Mouse (Mus musculus): ENCODE measurements around the gene Zfhx3.

The Zfhx3 gene

DNA sequence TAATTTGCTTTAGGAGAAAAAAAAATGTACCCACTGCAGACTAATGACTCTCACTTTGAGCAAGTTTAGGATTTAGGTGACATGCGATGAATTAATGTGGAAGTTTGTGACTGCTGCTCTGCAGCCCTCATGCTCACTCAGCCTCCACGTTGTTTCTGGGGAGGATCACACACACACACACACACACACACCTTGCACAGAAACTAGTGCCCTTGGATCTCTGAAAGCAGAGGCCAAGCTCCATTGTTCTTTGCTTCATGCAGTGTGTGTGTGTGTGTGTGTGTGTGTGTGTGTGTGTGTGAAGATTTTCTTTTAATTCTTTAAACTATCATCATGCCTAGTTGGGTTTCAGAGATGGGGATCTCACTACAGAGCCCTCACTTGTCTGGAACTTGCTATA is 1020.7 kb downstream of the Zfhx3 start:
- DNase-seq, result no peak

DNA sequence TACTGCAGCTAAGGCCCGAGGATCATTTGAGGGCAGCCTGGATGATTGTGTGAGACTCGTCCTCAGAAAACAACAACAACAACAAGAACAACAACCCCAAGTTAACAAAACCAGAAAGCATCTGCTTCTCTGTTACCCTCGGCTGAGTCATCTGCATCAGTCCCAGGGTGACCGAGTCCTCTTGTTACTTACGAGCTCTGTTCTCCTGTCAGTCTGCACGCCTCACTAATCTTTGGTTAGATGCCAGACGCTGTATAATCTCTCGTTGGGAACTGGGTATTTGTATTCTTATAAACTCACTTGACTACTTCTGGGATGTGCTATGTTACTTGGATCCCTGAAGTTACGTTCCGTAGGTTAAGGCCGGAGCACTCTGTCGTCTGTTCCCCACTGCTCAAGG is 1023.6 kb downstream of the Zfhx3 start:
- DNase-seq, result no peak

DNA sequence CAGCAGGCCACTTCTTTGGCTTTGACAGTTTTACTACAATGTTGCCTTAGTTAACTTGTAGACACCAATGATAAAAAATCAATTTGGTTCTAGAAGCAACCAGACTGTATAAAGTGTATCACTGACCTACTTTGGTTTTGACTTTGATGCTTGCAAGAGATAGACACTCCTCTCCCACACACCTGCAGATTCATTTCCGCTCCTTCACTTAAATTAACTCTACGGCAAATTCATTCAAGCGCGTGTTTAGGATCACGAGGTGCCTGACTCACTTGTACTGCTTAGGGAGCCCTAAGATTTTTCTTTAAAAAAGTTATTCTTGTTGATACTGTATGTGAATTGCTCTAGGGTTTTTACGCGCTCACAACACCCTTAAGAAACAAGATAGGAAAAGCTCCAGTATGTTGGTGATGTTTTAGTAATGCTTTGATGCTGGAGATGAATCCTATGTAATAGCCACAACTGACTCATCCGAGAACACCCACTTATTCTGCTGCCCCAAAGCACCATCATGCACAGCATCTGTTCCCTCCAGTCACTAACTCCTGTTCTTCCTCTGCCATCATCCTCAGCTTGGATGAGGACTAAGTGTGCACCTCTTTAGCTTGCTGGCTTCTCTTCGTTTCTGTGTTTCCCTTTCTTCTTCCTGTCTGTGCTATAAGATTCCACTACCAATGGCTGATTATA is 1031.3 kb downstream of the Zfhx3 start:
- no peak for DNase-seq

DNA sequence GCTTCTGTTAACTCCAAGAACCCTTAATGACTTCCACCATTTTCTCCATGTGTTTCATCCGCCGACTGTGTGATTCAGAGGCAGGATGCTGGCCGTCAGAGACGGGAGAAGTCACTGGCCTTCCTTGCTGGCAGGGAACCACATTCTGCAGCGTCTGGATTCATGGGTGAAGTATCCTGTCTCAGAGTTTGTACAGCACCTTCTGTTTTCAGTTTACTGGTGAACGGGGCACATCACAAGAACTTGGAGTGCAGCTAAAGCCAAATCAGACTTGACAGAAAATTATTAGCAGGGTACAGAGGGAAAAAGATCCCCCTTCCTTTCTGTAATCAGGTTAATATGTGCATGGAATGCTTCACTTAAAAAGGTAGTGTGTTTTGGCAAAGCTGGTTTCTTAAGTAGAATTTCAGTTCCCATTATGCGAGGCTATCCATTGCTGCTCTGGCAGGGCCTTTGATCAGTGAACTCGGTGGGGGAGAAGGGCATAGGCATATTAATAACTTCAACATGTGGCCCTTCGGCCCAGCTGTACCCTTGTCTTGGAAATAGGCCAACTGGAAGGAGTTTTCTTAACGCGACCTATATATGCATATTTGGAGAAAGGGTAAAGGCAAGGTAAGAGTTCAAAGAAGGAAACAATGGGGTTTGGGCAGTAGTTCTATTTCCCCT is 1035.4 kb downstream of the Zfhx3 start:
- DNase-seq, result no peak

DNA sequence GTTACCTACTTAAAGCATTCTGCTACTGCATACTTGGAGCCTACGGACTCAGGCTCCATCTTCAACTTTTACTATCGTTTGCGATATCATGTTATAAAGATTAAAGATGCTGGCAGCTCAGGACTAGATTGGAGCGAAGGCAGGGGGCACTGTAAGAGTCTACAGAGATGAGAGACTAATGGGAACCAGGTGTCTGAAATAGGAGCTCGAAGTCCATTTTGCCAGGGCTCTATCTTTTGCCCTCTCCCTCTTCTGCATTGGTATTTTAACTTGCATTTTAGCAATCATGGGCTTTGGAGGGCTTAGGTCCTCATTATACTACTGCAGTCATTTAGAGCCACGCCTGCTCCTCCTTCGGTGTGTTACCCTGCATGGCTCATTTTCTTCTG is 1035.9 kb downstream of the Zfhx3 start:
- DNase-seq, result no peak

DNA sequence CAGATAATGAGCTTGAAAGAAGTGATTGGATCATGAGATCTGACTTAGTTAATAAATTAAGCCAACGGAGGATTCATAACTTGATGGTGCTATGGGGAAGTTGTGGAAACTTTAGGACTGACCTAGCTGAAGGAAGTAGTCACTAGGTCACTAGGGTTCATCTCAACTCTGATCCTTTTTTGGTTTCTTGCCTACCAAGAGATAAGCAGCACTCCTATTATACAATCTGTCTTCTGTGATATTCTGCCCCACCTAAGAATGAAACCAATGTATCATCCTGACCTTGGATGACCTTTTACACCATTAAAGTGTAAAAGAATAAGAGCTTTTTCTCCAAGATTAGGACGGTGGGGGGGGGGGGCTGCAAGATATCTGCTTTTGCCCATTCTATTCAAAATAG is 1042.5 kb downstream of the Zfhx3 start:
- DNase-seq, result no peak

DNA sequence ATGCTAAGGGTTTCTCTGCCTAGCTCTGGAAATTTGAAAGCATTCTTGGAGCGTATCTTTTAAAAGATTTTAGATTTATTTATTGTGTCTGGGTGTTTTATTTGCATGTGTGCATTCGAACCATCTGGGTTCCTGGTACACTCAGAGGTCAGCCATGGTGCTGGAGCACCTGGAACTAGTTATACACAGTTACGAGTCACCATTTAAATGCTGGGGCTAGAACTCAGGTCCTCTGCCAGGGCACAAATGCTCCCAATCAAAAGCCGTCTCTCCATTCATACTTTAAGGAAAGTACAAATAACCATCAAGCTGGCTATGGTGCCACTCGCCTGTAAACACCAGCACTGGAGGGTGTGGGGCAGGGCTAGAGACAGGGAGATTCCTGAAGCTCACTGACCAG is 1047.4 kb downstream of the Zfhx3 start:
- DNase-seq, result no peak

DNA sequence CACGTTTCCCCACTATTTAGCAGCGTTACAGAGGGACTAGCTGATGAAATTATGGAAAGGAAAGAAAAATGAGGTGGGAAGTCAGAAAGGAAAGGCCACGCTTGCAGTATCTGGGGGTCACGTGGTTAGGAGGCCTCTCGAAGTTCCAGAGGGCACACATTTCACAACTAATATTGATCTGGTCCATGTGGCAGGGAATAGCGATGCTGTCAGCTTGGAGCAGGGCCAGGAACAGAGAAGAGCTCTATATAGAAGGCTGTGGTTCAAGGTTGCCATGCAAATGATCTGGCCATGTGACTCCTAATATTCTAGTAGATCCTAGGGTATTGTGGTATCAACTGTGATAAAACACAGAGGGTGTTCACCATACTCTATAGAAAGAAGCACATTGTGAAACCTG is 1048.1 kb downstream of the Zfhx3 start:
- no peak for DNase-seq

DNA sequence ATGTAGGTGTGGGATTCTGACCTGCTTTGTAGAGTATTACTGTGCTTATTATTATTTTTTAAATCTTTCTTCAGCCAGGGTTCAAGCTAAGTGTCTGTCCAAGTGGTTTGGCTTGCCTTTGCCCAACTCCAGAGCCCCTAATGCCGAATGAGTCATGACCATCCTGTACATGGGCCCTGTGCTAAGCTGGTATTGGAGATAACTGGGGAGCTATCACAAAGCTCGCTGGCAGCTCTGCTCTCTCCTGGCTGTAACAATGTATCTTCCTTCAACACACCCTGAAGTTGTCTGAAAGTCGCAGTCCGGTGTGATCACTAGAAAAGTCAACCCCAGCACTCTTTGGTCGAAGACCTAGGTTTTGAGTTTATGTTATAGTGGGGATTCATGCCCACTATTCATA is 1049.0 kb downstream of the Zfhx3 start:
- no peak for DNase-seq

DNA sequence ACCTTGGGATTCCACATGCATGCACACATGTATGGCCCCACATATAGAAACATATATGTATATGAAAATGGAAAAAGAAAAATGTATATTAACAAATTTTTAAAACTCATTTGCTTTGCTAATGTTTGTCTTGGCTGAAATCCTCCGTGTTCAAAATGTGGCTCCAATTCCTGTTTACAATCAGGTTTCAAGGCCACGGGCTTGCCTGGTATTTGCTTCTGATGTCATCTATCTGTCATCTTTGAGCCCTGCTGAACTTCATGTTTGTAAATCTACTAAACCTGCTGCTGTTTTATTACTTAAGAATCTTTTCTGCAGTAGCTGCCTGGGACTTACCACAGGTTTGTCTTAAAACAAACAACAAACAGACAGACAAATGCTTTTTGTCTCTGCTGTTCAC is 1051.3 kb downstream of the Zfhx3 start:
- no peak for DNase-seq

DNA sequence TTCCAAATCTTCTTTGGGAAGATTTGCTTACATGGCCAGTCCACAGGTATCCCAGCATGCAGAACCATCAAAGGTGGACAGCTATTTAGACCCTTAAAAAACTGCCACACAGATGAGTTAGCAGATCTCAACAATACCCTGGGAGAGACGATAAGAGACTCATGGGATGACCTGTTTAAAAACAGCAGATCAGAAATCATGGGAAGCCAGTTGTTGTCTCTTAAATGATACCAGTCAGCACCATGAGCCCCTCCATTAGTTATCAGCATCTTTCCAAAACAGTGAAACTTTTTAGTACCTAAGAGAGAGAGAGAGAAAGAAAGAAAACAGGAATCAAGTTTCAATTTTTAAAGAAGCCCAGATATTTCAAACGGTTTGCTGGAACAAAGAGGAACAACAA is 1051.7 kb downstream of the Zfhx3 start:
- DNase-seq, result no peak

DNA sequence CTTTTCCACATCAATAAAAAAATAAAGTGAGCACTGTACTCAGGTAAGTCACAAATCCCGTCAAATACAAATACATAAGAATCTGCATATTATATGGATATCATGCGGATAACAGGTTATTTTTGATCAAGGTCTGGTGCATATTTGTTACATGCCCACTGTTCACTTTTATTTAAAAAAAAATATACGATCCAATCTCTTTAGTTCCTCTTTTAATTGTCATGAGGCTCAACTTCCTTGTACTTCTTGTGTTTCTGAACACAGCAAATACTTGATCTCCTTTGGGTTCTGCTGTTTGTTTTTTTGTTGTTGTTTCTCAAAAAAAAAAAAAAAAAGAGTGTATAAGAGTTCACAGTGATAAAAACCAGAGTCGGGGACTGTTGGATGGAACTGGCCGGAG is 1052.4 kb downstream of the Zfhx3 start:
- DNase-seq, result no peak

DNA sequence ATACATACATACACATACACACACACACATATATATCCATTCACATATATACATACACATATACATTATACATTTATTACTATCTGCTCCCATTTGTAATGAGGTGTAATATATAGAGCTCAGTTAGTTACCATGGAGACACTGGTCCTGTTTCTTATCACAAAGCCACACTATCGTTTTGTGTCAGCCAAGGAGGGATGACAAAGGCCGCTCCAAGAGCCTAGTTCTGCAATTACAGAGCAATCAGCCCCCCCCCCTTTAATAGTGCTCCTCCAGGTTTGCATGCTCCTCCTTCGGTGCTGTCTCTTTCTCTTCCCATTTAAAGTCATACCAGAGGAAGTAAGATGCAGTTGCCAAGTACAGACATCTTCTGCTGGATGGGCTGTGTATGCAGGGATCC is 1054.9 kb downstream of the Zfhx3 start:
- no peak for DNase-seq

DNA sequence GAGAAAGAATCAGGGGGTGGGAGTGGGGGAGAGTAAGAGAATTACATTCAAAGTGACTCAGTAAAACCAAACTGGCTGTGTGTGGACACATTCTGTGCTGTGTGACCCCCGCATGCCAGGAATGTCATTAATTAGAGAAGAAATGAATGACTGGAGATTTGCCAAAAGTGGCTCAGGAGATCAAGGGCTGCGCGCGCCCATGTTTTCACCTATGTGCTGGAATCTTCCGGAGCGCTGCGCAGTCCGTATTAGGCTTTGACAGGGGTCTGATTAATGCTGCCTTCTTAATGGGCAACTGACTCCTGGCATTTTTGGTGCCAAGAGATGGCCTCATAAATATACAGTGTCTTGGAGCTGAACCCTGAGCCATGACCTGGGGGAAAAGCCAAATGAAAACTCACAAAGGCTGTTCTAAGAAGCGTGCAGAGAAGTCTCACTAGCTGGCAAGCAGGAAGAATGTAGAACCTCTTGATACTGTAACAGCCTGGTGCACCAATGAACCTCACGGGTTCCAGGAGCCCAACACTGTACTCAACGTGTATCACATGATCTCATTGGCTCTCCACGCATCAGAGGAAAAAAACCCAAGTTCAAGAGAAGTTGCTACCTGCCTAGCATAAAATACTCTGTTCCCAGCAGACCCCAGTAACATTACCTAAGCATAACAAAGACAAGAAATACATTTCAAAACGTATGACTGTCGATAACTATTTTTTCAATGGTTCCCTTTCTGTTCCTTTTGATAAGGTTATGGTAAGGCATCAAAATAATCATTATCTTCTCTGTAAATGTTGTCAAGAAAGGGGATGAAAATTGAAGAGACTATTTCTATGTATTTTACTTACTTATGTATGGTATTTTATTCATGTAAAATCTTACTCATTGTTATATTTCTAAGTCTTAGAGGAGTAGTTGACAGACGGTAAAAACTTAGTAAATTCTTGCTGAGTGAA is 1057.1 kb downstream of the Zfhx3 start:
- DNase-seq, result no peak

DNA sequence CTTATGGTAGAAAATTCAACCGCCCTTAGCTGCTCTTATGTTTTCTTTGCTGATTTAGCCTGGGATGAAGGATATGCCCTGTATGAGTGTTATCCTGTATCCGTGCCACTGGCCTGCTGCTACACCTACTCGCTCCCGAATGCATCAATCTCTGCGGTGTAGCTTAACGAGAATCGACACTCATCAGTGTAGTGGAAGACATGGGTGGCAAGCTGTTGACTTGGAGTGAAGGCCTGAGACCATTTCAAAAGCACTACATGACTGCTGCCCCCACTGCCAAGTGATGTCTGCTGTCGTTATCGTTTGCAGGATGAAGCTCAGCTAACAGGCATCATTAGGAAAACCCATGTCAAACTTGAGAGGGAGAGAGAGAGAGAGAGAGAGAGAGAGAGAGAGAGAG is 1058.6 kb downstream of the Zfhx3 start:
- no peak for DNase-seq

DNA sequence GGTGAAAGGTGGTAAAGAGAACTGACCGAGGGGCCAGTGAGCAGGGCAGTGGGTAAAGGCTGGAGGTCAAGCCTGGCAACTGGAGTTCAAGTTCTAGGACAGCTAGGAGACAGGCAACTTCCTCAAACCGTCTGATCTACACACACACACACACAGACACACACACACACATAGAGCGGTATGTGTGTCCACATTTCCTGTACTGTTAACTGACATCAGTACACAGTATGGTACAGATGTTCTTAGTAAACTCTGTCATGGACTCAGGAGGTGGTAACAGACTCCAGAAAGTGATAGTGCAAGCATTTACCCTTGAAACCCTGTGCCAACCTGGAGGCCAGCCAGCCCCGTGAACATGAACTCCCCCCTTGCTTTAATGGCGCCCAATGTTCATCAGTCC is 1059.5 kb downstream of the Zfhx3 start:
- no peak for DNase-seq

DNA sequence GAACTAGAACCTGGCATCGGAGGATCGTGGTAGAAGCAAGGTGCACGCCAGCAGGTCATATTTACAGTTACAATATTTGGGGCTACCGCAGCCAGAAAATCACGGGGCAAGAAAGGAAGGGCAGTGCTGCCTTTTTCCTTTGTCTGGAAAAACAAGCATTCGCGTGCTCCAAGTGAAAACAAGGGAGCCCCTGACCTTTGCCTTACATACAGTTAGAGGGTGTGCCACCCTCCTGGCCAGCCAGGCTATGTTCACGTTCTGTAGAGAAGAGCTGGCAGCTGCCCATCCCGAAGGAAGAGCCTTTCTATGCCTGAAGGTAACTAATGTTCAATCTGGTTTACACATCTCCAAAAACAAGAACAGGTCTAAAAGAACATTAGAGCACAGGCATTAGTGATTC is 1064.5 kb downstream of the Zfhx3 start:
- no peak for DNase-seq
